In genomic region chr12:109596232-109596631, GRCm38 (mm10) we compare ENCODE assay signal across 10 mouse cellular contexts. TPM values are rescaled to one million over a fixed set of nuclear protein-coding genes. Genes with fewer than 3 reads are reported as not detected.
DNase-seq lines count a peak whose midpoint lies in the region; ATAC-seq lines count a peak whose summit lies in the region.
"Had no signal": no experiment of that assay in that cellular context is flagged by ENCODE, and none has a peak within 500 bp of the region (broad histone marks: within the 10 kb centered on the region; RNA-seq: fewer than 3 reads in every experiment).

No protein-coding gene starts in this region.

- H3K9ac ChIP-seq in heart, embryonic 13.5 days, result no peak overlapping the region
- H3K9ac ChIP-seq in lung, embryonic 15.5 days, result no peak overlapping the region
- H3K9ac ChIP-seq in embryonic facial prominence, embryonic 11.5 days (replicated peaks; ENCODE audit: low read length), result no peak overlapping the region
- no peak overlapping the region for H3K9ac ChIP-seq in stomach, embryonic 14.5 days (replicated peaks; ENCODE audit: low read depth, low read length)

- DNase-seq in heart, postnatal 14 days, result no peak
- DNase-seq in lung, adult 18-20 months, result no peak
- peak; percentile 91 for DNase-seq in embryonic facial prominence, embryonic 11.5 days (ENCODE audit: low spot score)
- no peak for DNase-seq in left cerebral cortex, postnatal 4 days
- no peak for DNase-seq in urinary bladder, adult 2 months (ENCODE audit: low spot score)
- DNase-seq: thymus, adult 18-20 months had no signal

- no peak for ATAC-seq in heart, embryonic 13.5 days (ENCODE audit: extremely low read depth, insufficient number of reproducible peaks, low FRiP score, low TSS enrichment)
- peak; percentile 57; the same call in 1 of the 2 replicates for ATAC-seq in lung, embryonic 15.5 days (ENCODE audit: borderline replicate concordance, extremely low read depth, low FRiP score, low TSS enrichment)
- ATAC-seq in embryonic facial prominence, embryonic 11.5 days (replicated peaks; ENCODE audit: insufficient number of reproducible peaks, low FRiP score, low TSS enrichment, low read depth), result peak; percentile 81
- ATAC-seq in stomach, embryonic 14.5 days (ENCODE audit: insufficient number of reproducible peaks, insufficient read depth, low FRiP score, low read depth), result peak; percentile 51; the same call in 1 of the 2 replicates

- no peaks in the 10 kb centered on the region for H3K27me3 ChIP-seq in heart, embryonic 13.5 days (replicated peaks)
- no peaks in the 10 kb centered on the region for H3K27me3 ChIP-seq in lung, embryonic 15.5 days
- H3K27me3 ChIP-seq in embryonic facial prominence, embryonic 11.5 days (ENCODE audit: control insufficient read depth, insufficient read depth, low read length), result no peaks in the 10 kb centered on the region
- H3K27me3 ChIP-seq in stomach, embryonic 14.5 days (ENCODE audit: control insufficient read depth, insufficient read depth, low read length), result no peaks in the 10 kb centered on the region

- H3K27ac ChIP-seq in heart, embryonic 13.5 days (replicated peaks), result peak overlapping the region; percentile 61
- peak overlapping the region; percentile 81 for H3K27ac ChIP-seq in lung, embryonic 15.5 days
- peak overlapping the region; percentile 53; the same call in 1 of the 2 replicates for H3K27ac ChIP-seq in embryonic facial prominence, embryonic 11.5 days (replicated peaks; ENCODE audit: low read depth, low read length)
- peak overlapping the region; percentile 91 for H3K27ac ChIP-seq in stomach, embryonic 14.5 days (ENCODE audit: low read length)
- H3K27ac ChIP-seq: macrophage had no signal

- no peaks in the 10 kb centered on the region for H3K9me3 ChIP-seq in heart, embryonic 13.5 days
- no peaks in the 10 kb centered on the region for H3K9me3 ChIP-seq in lung, embryonic 15.5 days
- H3K9me3 ChIP-seq in embryonic facial prominence, embryonic 11.5 days (replicated peaks; ENCODE audit: control insufficient read depth, low read length), result no peaks in the 10 kb centered on the region
- no peaks in the 10 kb centered on the region; the same call in 1 of the 2 replicates for H3K9me3 ChIP-seq in stomach, embryonic 14.5 days (ENCODE audit: control insufficient read depth, low read depth, low read length)

- intact Hi-C loops in heart, postnatal 14 days (cut with DNase I), result no loop called here
- intact Hi-C loops in left cerebral cortex, postnatal 4 days (cut with DNase I), result no loop called here

- H3K36me3 ChIP-seq in heart, embryonic 13.5 days, result peaks cover 44% of the 10 kb centered on the region
- H3K36me3 ChIP-seq in lung, embryonic 15.5 days, result peaks cover 33% of the 10 kb centered on the region
- H3K36me3 ChIP-seq in embryonic facial prominence, embryonic 11.5 days (replicated peaks; ENCODE audit: control insufficient read depth, insufficient read depth, low read depth, low read length), result no peaks in the 10 kb centered on the region; the same call in 1 of the 2 replicates
- H3K36me3 ChIP-seq in stomach, embryonic 14.5 days (ENCODE audit: control insufficient read depth, insufficient read depth, low read length), result peaks cover 30% of the 10 kb centered on the region

- H3K4me1 ChIP-seq in heart, embryonic 13.5 days, result peaks cover 27% of the 10 kb centered on the region
- peaks cover 32% of the 10 kb centered on the region for H3K4me1 ChIP-seq in lung, embryonic 15.5 days
- H3K4me1 ChIP-seq in embryonic facial prominence, embryonic 11.5 days (ENCODE audit: control insufficient read depth, insufficient read depth, low read length), result peaks cover 2% of the 10 kb centered on the region; the same call in 1 of the 2 replicates
- peaks cover 22% of the 10 kb centered on the region for H3K4me1 ChIP-seq in stomach, embryonic 14.5 days (ENCODE audit: control insufficient read depth, insufficient read depth, low read length)

- no peak overlapping the region for H3K4me3 ChIP-seq in heart, embryonic 13.5 days
- no peak overlapping the region for H3K4me3 ChIP-seq in lung, embryonic 15.5 days
- H3K4me3 ChIP-seq in embryonic facial prominence, embryonic 11.5 days (ENCODE audit: low read depth, low read length), result no peak overlapping the region
- H3K4me3 ChIP-seq in stomach, embryonic 14.5 days (ENCODE audit: low read depth, low read length), result no peak overlapping the region

- 38% methylated on average over 8 of the region's 8 CpGs for WGBS in heart, embryonic 13.5 days
- WGBS in lung, embryonic 15.5 days, result 28% methylated on average over 8 of the region's 8 CpGs
- WGBS in embryonic facial prominence, embryonic 11.5 days, result 22% methylated on average over 8 of the region's 8 CpGs
- 24% methylated on average over 8 of the region's 8 CpGs for WGBS in stomach, embryonic 14.5 days

- H3K4me2 ChIP-seq in heart, embryonic 13.5 days, result 0 out of 2 replicates have a peak overlapping the region, but pooled peaks have one; percentile 1
- H3K4me2 ChIP-seq in lung, embryonic 15.5 days, result no peak overlapping the region
- H3K4me2 ChIP-seq in embryonic facial prominence, embryonic 11.5 days (ENCODE audit: low read depth, low read length), result no peak overlapping the region
- no peak overlapping the region for H3K4me2 ChIP-seq in stomach, embryonic 14.5 days (replicated peaks; ENCODE audit: low read depth, low read length)

RNA-seq across cellular contexts. Expression of gene Rtl1, which starts 3.9 kb away (rescaled TPM):
- 0.47 and 0.52 TPM in 2 replicates for polyA plus RNA-seq in heart, embryonic 13.5 days (2015; fragmentation: Nextera tagmentation; extraction: Ambion mirVana)
- under 1 TPM; 0.20 to 0.36 TPM for total RNA-seq in heart, postnatal 14 days (2021)
- 1.2 and 1.3 TPM in 2 replicates for polyA plus RNA-seq in lung, embryonic 15.5 days (2015; fragmentation: Nextera tagmentation; extraction: Ambion mirVana)
- polyA plus RNA-seq in embryonic facial prominence, embryonic 11.5 days (2014; fragmentation: Nextera tagmentation; extraction: Ambion mirVana), result 0.84 and 0.89 TPM in 2 replicates
- 2.6 and 2.8 TPM in 2 replicates for polyA plus RNA-seq in stomach, embryonic 14.5 days (2014; fragmentation: Nextera tagmentation; extraction: Ambion mirVana)
- under 1 TPM in 1 of 2 experiments, not detected in 1; 0.34 TPM for total RNA-seq in left cerebral cortex, postnatal 4 days (2021)
- polyA plus RNA-seq in urinary bladder, adult 2 months (2012; rRNA removed), result 0.04 and 0.12 TPM in 2 replicates
- polyA plus RNA-seq: macrophage had no signal
